Mouse (Mus musculus) embryo, embryonic 10 days (tissue): ENCODE results near the gene Slc25a21.
A peak's percentile ranks its signal among the peaks of the same experiment; 100 is the strongest.

Source experiments
- DNase-seq: peaks from one replicate; pipeline ENCODE4 v3.0.0-alpha.2; 2015; ENCODE audit warnings: low spot score

The Slc25a21 gene

DNA sequence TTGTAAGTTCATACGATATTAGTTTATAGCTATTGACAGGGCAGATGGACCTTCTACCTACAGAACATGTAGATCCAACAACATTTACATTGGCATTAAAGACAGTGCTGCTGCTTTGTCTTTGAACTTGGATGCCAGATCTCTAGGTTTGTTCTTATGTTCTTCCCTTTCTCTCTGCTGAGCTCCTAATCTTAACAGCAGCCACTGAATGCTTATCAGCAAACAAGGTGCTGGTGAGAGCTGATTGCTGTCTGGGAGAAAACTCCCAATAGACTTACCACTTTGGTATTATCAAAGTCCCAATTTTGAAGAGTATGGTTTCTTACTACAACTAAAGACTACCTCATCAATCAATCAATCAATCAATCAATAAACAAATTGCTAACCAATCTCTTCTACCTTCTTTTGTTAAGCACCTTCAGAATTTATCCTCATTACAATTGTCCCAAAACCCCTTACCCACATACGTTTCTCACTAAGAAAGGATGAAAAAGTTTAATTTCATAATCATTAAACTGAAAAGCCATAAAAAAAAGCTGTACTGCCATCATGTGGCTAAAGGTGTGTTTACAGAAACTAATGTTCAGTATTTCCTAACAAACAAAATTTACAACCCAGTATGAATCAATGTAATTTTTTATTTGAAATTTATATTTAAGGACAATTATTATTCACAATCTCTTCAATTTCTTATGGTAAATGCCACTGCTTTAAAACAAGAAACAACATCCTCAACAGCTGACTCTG, 12.7 kb downstream of the Slc25a21 start:
- no peak for DNase-seq

DNA sequence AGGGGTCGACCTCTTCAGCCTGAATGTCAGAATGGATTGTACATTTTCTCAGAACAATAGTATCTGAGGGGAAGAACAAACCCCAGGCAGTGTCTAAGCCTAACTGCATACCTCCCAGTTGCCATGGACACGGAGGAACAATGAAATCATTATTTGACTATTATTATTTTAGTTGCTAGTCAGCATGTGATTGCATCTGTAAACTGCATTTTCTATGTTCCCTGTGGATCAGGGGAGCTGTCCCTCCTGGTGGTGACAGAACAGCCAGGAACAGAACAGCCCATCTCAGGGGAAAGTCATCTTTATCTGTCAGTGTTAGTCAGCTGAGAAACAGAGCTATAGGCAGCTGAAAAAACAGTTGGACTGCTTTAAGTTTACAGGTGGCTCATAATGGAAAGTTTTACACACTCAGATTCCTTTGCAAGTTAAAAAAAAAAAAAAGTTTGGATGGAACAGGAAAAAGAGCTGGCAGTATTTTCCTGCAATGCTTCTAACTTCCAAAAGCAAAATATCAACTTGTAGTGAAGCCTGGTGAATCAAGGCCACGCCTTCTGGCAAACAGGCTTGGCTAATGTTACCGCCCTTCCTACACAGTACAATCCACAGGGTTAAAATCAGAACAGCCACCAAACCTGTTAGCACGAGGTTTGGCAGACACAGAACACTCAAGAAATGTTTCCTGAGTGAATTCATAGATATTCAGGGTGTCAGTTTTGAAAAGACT, 17.6 kb downstream of the Slc25a21 start:
- DNase-seq: peak; percentile 73

DNA sequence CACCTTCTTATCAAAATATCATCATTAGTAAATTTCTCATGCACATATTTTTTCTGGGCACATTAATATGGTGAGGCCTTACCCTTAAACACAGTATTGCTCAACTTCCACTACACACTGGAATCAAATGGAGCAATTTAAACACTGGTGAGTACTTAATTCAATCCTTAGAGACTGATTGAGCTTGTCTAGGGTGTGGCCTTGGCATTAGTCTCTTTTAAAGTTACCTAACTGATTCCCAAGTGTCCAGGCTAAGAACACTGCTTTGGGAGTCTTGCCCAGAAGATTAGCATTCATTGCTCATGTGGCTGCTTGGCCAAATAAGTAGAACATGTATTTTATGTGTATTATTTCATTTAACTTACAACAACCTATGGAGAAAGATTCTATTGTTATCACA, 18.5 kb downstream of the Slc25a21 start:
- DNase-seq: no peak

DNA sequence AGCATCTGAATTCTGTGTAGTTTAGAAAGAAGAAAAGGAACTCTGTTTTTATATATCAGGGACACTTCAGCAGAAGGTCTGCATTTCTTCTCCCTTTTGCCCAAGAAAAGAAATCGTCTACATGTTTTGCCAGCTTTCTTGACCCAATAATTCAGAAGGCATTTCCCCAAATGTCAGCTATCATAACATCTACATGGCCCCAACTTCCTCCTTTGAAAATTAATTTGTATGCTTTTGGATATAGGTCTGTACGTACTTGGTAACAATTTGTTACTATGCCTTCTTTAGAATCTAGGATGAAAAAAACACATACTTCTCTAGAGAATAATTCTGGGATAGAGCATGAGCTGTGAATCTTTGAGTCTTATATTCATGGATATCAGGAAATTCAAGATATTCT, 34.0 kb downstream of the Slc25a21 start:
- no peak for DNase-seq

DNA sequence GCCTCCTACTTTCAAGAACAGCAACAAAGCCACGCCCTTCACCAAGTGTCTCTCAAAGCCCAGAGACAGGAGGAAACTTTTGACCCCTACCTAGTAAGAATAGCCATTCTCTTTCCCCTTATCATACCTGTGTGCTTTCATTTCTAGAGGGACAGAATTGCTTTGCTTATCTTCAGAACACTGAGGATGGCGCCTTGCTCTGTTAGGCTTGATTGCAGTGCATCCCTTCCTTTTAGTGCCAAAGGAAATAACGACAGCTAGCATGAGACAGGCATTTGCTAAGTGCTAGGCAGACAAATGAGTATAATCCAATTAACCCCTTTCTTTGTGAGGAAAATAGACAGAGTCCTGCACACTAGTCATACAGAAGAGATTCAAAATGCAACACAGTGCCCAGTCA, 34.4 kb downstream of the Slc25a21 start:
- DNase-seq: no peak

DNA sequence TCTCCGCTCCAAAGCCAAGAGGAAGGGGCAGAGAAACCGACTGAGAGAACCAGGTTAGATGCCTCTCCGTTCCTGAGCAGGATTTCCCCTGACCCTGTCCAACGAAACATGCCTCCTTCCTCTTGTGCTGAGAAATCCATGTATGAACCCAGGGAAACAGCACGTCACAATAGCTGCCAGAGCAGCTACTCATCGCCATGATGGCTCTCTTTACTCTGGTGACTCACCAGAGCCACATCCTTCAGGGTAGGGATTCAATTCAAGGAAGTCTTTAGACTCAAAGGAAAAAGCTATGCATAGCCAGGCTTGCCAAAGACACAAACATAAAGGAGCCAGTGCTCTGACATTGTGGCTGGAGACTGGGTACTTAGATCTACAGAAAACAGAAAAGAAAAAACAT, 37.4 kb downstream of the Slc25a21 start:
- no peak for DNase-seq

DNA sequence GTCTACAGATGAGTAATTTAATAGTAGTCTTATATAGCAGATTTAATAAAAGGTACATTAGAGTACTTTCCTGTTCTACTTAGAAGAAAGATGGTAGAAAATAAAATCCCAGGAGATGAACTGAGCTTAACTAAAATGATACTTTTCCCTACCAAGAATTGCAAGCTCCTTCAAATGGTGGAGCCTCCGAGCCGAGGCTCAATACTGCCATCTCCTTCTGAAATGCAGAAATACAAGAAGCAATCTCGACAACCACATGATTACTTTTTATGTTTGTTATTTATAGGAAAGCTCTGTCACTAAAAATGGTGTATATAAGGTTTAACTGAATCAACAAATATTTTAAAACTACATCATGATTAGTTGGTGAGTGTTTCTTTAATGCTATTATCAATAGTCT, 39.0 kb downstream of the Slc25a21 start:
- no peak for DNase-seq

DNA sequence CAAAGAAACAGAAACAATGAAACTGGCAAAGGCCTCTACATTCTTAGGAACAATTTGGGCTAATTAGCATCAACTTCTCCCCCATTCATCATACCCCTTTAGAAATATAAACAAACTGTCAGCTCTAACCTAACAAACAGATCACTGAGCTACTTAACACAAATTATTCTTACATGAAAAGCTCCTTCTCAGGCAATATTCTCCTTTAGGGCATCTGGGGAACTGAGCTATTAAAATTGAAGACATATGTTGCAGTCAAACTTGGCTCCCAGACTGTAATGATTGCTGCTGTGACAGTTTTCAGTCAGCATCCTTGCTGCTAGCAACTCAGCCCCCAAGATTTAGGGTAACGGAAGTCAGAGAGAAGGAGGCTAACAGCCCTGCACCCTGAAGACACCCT, 58.3 kb downstream of the Slc25a21 start:
- no peak for DNase-seq

DNA sequence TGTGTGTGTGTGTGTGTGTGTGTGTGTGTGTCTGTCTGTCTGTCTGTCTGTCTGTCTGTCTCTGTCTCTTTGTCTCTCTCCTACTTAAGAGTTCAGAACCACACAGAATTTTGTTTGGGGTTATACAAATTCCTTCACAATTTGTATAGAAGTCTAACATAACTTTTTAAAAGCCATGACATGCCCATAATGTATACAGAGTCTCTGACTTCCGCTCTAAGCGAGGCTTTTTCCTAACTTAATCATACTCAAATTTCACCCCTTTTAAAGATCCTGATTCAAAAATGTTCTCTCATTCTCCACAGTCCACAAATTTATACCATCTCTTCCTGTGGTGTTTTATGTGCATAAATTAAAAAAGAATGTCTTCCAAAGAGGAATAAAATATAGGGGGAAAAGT, 59.5 kb downstream of the Slc25a21 start:
- DNase-seq: no peak

DNA sequence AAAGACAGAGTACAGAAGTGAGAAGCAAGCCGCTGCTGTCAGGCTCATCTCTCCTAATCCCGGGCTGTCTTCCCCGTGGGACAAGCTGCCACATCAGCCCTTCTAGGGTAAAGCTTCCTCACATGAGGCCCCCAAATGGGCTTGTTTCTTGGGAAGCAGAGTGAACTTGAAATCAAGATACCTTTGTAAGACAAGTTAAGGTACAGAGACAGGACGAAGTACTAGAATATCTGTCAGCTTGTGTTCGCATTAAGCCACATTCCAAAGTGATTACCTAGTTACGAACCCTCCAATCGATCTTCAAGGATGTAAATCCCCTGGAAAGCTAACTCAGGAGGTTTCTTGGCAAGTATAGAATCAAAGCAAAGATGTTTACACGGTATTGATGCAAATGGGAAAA, 78.7 kb downstream of the Slc25a21 start:
- DNase-seq: peak; percentile 34

DNA sequence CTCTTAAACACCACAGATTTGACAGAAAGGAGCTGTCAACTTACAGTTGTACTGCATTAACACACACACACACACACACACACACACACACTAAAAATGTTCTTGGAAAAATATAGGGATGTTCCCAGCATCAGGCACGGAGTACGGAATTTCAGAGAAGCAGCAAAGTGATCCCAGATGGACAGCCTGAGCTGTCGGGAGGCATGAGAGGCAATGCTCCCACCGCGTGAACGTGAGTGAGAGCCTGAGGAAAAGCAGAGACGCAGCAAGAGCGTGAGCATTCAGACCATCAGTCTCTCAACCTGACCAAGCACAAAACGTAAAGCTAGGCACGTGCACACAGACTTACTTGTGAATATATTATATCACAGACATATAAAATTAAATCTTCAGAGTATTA, 81.8 kb downstream of the Slc25a21 start:
- DNase-seq: peak; percentile 58

DNA sequence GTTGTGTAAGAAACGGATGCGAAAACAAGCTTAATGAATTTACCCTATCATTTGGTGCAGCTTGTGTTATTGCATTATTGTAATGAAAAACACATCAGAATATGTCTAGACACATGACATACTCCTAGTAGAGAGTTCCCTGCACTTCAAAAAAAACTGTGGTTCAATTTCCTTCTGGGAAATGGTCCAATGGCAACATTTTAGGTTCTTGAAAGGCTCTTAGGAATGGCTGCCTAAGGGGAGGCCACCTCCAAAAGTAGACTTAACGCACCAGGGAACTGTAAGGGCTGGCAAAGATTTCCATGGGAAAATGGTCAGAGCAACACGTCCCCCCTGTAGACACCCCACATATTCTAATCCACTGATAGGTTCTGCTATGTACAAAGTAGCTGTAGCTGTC, 87.9 kb downstream of the Slc25a21 start:
- no peak for DNase-seq

DNA sequence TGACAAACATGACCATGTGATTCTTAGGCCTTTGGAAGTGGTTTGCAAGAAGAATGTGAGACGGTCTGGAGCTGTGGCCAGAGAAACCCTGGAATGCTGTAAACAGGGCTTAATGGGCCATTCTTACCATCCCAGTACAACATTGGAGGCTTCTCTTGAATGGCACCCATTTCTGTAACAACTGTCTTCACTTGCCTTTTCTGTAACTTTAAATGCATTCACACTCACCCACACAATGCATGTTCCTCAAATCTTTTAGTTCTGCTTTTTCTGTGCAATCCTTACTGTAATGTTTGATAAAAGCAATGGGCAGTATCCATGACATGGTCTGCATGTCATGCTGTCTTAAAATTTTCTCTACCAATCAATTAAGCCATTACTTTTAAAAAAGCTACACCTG, 95.0 kb downstream of the Slc25a21 start:
- DNase-seq: no peak

DNA sequence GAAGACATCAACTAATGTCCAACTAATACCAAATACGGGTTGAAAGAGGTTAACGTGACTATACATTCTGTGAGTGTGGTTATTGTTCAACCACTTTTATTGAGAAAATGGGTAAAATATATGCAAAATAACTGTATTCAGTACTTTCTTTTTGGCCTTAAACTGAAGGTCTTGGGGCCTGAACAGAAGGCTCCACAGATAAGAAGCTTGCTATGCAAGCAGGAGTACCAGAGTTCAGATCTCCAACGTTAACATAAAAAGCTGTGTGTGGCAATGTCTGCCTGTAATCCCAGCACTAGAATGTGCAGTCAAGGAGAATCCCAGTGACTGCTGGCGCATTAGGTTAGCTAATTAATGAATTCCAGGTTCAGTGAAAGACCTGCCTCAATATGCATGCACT, 96.7 kb downstream of the Slc25a21 start:
- DNase-seq: peak; percentile 3

DNA sequence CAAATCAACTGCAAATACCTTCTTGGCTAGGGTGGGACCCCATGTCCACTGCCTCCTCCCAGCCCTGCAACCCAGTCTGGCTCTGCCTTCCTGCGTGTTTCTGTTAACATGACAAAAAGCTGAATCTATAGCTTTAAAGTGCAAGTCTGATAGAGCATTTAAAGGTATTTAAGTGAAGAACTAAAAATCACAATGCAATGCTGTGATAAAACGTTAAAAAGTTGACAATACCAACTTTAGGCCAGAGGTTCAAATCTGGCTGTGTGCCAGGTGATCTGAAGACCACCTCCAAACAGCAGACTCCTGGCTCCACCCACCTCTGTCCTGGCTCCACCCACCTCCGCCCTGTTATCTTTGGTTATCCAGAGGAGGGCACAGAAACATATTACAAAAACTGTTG, 98.2 kb downstream of the Slc25a21 start:
- no peak for DNase-seq

DNA sequence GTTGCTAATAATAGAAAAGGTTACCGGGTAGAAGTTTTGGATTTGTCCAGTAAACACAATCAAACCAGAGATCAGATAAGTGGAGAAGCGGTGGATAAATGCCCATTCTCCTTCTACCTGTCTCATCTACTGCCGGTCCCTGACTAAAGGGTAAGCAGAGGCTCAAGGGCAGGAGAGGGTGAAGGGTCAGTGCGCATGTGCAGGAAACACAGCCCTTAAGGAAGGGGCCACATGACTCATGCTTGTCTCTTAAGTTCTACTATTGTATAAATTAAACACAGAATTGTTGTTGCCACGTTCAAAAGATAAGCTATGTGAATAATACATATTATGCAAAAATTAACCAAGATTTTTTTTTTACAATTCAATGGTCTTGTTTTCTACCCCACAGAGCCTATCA, 98.9 kb downstream of the Slc25a21 start:
- DNase-seq: no peak

DNA sequence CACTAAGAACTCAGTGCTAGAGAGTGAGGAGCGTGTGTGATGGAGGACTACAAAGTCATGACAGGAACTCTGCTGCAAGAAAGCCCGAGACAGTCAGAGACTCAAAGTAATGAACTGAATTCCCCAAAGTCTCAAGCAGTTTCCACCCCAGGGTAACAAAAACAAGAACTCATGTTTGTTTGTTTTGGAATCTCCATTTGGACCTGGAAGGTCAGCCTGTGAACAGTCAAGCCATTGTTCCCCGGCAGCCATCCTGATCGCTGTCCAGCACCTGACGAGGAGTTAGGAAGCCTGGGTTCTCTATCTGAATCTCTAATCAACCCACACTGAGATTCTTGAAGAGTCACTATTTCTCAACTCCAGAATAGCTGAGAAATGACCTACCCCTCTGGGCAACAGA, 104.2 kb downstream of the Slc25a21 start:
- peak; percentile 61 for DNase-seq

DNA sequence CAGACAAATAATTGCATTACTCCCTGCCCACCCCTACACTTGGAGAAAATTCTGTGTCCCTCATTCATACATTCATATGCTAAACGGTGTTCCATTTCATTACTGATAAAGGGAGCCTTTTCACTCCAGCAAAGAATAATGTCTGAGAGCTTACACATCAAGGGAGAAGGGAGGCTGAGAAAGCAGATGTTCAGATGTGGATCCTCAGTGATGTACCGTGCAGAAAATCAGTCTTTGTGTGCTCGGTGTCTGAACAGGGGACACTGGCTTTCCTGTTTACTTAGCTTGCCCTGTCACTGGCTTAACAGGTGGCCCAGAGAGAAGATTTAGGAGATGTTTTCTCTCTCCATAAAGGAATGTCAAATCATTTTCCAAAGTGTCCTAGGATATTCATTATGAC, 112.8 kb downstream of the Slc25a21 start:
- DNase-seq: peak; percentile 25

DNA sequence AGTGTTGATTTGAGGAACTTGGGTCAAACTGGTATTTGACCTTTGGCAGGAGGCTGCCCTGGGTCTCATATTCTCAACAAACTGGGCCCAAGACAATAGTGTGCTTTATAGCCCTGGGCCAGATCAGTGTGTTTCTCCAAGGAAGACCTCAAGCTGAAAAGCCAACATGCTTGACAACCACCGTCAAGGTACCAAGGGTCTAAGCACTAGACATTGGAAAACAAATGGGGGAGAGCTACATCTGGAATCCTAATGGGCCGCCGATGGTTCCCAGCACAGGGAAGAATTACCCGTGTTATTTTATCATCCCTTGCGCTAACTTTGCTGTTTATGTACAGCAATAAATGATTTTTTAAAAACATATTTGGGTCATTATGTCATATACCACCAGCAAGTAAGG, 113.7 kb downstream of the Slc25a21 start:
- peak; percentile 64 for DNase-seq

DNA sequence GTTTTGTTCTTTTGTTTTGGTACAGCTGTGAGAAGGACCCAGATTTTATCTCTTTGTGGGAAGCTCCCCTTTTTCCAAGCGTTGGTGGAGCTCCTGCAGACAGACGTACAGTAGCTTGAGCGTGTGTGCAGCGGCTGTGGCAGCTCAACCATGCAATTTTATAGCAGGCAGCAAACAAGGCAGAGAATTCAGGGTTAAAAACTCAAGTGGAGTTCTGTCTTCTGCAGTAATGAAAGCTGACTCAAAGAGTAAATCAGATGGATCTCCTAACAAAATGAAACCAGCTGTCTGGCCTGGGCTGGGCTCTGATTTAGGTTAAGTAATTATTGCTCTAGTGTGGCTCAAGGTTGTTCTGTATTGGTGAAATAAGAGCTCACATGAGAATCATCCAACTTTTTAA, 120.7 kb downstream of the Slc25a21 start:
- DNase-seq: peak; percentile 44

DNA sequence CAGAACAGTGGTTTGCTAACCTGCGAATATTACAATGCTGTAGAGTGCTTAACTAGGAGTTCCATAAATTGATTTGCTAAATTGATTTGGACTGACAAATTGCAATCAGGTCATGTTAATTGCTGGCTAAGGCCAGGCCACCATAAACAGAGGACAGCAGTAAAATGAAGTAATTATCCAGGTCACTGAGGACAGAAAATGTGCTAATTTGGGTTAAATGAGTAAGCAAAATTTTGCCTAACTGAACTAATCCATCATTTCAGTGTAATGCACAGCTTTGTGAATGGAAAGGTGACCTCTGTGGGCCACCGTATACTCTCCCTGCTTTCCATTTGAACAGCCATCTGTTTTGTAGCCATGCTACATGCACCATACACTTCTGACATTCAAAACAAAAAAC, 124.7 kb downstream of the Slc25a21 start:
- no peak for DNase-seq

DNA sequence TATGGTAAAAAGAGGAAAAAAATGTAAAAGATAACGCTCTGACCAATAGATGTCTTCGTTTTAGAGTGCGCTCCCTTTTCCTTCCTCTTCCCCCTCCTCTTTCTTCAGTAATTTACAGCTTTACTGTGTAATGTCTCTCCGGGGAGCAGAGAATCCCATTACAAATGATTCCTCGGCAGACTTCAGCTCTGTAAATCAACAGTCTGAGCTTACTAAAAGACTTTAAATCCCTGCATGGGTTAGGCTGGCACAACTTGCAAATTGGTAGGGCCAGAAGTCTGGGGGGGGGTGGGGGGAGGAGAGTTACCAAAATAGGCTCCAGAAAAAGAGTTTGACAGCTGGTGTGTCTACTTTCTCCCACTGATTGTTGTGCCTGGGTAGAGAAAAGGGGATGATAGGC, 128.7 kb downstream of the Slc25a21 start:
- DNase-seq: peak; percentile 35

DNA sequence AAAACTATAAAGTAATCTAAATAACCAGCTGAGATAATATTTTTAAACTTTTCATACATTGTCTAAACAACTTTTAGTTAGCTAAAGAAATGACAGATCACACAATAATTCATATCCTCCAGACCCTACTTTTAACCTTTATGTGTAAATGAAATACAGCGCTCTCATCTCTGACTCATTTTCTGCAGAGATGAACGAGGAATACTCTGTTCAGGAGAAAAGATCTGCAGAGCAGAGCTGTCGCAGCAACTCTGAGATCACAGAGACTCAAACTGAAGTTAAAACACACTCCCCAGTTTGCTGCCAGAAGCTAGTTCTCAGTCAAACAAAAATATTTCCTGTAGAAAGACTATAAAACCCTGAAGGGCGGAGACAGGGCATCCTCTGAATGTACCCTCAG, 177.5 kb downstream of the Slc25a21 start:
- DNase-seq: no peak

DNA sequence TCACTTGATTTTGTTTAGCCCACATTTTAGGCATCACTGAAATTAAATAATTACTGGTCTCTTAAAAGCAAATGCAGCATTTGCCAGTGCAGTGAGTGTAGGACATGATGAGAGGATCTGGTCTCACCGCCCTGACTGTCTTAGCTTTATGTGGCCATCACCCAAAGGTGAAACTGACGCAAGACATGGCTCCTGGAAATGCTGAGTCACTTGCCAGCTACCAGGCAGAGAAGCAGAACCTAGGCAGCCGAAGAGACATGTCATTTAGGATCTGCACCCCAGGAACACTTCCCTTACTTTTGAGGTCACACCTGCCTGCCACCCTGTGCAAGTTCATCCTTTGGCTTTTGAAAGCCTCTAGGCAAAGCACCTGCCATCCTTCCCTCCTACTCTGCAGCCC, 180.4 kb downstream of the Slc25a21 start:
- DNase-seq: no peak
